Mouse (Mus musculus): ENCODE results near the gene Sirpa.

The Sirpa gene

DNA sequence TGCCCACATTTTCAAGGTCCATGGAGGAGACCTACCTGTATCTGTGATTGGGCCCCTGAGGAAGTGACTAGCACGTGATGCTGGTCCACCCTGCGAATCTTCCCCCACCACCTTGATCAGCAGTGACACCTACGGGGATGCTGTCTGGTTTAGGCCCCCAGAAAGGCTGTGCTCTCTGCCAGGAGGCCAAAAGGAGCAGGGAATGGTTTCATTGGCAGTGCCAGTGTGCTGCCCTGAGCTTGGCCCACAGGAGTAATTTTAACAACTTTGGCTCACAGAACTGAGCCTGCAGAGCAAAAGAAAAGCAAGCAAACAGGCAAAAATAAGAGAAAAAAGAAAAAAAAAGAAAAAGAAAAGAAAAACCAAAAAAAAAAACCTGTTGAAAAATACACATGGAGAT, 13.2 kb downstream of the Sirpa start:
- DNase-seq (ENCODE audit: extremely low read depth, low read depth): no peak

DNA sequence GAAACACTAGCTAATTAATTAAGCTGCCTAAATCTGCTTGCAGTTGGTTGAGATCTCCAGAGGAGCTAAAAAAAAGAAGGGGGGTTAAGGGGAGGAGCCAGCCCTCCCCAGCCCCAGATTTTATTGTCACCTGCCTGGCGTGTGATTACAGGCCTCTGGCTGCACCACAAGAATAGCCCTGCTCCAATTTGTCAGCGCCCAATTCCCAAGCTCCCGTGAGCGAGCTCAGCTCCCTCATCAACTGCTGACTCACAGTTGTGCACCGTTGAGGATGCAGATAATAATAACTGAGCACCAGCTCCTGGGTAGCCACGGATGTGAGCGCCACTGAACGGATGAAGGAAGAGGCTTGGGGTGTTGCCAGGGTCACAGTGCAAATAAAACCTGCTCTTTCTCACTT, 13.6 kb downstream of the Sirpa start:
- DNase-seq (ENCODE audit: extremely low read depth, low read depth): no peak

DNA sequence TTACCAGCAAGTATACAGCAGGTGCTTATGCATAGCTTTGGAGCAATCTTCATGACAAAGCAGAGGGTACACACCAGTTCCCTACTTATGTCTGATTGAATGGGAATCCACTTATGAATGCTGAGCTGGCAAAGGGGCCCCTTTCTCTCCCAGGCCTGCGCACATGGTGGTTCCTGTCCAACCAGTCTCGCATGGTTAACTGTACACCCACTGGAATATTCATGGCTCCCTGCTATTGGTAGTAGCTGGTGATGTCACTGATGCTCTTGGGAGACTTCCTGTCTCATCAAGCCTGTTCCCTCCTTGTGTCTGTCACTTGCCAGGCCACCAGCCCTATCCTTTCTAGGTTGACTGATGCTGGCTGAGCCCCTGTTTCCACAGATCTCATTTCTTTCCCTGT, 14.3 kb downstream of the Sirpa start:
- DNase-seq (ENCODE audit: extremely low read depth, low read depth): no peak

DNA sequence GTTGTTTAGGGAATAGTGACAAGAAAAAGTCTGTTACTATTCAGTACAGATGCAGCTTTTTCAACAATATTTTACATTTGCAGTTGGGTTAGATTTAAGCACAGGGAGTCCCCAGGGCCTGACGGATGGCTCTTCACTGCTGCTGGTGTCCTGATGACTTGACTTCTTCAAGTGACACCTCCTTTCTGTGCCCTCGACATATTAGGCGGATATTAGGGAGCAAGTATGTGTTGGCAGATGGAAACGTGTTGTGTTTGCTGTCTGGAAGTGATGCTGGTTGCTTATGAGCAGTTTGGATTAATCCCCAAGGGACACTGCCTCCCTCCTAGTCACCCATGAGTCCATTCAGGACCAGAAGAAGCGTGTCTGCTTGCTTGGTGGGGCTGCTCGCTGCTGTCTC, 21.3 kb downstream of the Sirpa start:
- DNase-seq (ENCODE audit: extremely low read depth, low read depth): no peak

DNA sequence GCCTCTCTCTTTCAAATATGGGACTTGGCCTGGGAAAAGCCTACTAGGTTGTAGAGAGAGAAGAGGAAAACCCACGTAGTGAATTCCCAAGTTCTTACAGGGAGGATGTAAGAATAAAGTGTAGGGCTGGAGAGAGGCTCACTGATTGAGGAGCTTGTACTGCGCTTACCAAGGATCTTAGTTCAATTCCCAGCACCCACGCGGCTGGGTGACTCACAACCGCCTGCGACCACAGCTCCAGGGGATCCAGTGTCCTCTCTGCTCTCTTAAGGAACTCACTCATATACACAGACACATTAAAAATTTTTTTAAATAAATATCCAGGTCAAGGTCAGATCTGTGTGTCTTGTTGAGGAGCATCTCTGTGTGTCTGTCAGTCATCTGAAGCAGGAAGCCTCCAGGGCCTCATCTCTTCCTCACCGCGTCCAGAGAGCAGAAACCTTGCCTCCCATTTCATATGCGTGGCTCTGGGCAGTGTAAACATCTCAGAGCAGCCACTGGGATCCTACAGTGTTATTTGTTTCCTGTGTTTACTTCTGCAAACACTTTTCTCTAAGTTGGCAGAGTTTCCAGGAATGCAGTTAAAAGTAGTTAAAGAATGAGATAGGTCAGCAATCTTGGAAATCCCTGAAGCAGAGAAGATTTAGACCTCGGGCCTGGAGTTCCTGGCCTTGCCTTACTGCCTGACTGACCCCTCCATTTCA, 22.0 kb downstream of the Sirpa start:
- no peak for DNase-seq (ENCODE audit: extremely low read depth, low read depth)

DNA sequence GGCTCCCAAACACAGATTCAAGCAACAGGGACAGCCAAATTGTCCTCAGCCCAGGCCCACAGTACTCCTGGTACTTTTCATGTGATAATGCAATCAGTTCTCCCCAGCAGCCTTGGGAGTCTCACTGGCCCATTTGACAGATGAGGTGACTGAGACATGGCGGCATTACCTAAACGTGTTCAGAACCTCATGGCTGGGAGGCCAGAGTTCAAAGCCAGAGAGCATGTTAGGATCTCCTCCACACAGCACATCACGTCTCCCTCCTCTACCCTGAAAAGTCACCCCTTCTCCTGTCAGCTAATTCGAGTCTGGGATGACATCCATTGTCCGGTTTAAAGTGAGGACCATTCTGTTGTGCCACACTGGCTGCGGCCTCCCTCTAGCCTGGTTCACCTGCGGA, 27.5 kb downstream of the Sirpa start:
- no peak for DNase-seq (ENCODE audit: extremely low read depth, low read depth)

DNA sequence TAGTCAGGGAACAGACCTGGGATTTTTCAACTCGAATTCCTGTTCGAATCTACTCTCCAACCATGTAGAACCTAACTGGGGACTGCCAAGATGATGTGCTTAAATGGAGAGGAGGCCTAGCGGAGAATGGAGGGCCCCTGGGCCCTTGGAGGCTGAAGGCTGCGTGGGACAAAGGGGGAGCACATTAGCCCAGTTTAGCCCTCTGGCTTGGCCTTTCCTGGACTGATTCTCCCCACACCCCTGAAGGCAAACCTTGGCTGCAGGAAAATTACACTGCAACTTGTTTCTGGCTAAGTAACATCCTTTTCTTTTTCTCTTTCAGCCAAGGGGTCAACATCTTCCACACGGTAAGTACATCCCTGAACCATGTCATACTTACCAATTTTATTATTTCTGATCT, 28.2 kb downstream of the Sirpa start:
- DNase-seq (ENCODE audit: extremely low read depth, low read depth): no peak

DNA sequence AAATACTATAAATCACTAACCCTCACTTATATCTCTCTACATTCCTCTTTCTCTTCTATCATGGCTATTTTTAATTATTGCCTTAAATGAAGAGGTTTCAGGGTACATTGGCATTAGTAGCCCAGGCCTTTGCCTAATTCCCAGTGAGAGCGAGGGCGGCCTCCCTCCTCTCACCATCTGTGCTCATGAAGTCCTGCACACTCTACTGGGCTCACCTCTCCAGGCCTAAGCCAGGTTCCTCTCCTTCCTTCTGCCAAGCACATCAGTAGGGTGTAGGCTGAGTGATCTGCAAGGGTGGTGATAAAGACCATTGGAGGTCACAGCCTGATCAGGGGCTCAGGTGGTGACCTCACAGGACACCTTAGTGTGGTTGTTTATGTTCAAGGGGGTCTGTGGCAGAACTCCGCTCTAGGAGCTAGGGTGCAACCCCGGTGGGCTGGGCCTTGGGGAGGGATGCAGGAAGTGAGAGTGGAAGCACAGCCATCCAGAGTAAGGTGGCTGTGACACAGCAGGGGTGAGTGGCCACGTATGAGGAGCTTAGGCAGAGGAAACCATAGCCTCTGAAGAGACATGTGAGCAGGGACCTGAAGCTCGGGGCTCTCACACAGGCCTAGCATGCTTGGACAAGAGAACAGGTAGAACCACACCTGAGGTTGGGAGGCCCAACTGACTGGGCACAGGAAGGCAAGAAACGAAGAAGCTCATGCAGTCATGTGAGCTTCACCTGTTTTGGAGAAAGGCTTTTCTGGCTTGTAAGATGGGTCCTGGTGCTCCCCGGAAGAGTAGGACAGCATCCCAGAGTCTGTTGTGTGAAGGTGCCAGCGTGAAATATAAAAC, 29.2 kb downstream of the Sirpa start:
- no peak for DNase-seq (ENCODE audit: extremely low read depth, low read depth)

DNA sequence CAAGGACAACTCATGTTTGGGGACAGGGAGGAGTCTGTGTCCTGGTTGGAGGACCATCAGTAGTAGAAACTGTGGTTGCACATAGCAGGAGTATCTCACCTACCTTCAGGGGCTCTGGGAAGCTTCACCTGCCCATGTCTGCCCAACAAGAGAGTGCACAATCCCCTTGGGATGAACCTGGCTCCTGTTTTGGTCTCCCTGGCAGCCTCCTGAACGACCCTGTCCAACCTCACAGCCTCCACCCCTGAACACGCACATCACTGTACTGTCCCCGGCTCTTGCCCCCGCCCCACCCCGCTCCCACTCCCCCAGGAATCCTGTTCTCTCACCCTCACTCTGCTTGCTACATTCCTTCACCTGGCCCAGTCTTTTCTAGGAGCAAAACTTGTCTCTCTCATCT, 30.3 kb downstream of the Sirpa start:
- no peak for DNase-seq (ENCODE audit: extremely low read depth, low read depth)

DNA sequence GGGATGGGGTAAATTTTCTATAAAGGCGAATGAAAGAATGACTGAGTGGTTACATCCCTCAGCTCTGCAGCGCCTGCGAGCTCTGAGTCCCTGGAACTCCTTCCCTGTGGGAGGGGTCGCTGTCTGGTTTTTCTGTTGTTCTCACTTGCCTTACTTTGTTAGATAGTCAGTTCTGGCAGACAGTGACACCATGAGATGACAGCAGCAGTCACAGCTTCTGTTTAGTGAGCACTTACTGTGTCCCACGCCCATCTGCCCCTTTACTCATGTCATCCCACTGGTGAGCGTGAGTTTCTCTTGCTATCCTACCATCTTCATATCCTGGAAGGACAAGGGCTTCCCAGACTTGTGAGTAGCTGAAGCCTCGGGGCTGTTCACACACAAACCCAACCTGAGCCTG, 31.1 kb downstream of the Sirpa start:
- no peak for DNase-seq (ENCODE audit: extremely low read depth, low read depth)

DNA sequence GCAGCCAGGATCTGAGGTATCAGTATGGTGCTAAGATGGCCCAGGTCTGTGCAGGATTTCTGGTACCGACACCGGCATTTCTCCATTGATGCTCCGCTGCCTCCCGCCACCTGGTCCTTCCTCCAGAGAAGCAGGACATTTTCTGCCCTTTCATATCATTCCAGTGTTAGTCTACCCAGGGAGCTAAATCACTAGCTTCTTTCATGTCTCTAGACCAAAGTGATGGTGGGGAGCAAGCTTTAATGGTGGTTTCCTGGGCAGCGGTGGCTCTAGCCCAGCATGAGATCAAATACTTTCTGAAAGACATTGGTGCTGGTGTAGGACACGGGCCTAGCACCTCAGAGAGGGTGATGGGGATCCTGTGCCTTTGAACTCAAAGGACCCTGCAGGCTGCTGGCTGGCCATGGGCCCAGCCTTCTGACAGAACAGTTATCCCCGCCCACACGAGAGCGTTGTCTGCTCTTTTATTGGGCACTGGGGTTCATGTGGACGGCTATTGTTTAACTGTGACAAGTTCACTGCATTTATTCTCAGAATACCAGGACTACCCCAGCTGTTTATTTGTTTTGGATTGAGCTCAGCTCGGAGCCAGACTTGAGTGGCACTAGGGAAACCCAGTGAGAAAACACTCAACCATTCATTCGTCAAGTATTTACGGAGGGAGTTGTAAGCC, 31.7 kb downstream of the Sirpa start:
- no peak for DNase-seq (ENCODE audit: extremely low read depth, low read depth)

DNA sequence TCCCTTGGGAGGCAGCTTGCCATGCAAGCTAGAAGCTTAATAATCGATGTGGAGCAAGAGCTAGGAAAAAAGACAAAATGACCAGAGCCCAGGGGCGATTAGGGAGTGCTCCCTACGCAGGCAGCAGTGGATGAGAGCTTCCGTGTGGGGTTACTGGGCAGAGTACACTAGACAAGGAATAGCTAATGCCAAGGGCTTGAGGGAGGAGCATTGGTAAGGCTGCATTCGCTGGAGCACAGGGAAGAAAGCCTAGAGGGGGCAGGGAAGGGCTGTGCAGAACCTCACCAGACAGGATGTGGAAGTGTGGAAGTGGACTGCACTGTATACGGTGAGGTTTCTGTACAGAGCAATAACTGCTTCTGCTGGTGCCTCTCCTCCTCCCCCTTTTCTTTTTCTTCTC, 32.3 kb downstream of the Sirpa start:
- DNase-seq (ENCODE audit: extremely low read depth, low read depth): no peak

DNA sequence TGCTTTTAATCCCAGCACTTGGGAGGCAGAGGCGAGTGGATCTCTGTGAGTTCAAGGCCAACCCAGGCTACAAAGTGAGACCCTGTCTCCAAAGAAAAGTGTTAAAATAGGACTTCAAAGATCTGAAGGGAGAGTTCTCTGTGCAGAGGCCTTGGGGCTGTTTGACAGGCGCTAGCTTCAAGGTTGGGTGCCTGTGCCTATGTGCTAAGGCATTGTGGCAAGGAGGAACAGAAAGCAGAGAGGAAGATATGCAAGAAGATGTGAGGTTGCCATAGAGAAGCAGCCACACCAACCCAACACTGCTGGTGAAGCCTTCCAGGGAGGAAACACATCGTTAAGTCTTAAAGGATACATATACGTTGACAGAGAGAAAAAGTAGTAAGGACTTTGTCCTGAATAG, 33.2 kb downstream of the Sirpa start:
- DNase-seq (ENCODE audit: extremely low read depth, low read depth): no peak

DNA sequence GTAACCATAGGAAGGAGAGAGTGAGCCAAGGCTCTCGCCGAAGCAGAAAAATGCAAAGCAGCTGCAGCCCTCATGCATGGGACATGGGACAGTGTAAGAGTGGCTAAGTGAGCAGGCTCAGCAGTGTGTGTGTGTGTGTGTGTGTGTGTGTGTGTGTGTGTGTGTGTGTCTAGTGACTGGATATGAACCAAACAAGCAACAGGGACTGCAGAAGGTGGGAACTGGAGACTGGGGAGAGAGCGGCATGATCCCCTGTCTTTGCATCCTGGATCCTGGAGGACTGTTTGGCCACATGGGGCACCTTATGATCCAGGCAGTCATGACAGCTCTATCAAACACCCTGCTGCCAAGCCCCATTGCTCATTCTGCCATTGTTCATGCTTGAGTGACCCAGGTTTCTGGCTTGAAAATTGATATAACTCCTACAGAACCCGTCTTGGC, 34.0 kb downstream of the Sirpa start:
- DNase-seq (ENCODE audit: extremely low read depth, low read depth): no peak

DNA sequence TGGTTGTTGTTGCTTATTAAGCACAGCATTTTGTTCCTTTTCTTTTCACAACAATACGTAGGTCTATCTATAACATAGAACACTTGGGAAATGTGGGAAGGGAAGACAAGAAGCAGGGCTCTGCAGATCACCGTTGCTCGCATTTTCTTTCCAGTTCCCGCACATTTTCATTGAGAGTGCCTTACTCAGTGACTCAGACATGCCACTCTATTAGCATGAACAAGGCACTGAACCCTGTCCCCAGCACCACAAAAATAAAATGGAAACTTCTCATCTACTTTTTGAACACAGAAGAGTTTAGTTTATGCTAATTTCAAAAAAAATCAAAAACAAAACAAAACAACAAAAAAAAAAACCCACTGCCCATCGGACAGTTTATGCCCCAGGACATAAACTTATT, 34.5 kb downstream of the Sirpa start:
- DNase-seq (ENCODE audit: extremely low read depth, low read depth): no peak

DNA sequence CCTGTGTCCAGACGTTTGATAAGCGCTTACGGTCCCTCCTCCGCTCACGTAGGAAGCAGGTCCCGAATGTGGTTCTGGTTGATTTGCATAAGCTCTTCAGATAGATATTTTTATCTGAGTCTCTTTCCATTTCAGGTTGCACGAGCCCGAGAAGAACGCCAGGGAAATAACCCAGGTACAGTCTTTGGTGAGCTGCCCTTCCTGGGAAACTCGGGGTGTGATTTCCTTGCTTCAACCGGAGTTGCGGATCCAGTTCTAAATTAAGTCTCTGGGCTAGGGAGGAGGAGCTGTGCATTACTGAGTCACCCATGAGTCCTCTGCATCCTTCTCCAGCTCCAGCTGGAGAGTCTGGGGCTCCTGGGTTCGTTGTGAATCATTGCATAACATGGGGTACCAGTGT, 35.2 kb downstream of the Sirpa start:
- DNase-seq (ENCODE audit: extremely low read depth, low read depth): no peak

DNA sequence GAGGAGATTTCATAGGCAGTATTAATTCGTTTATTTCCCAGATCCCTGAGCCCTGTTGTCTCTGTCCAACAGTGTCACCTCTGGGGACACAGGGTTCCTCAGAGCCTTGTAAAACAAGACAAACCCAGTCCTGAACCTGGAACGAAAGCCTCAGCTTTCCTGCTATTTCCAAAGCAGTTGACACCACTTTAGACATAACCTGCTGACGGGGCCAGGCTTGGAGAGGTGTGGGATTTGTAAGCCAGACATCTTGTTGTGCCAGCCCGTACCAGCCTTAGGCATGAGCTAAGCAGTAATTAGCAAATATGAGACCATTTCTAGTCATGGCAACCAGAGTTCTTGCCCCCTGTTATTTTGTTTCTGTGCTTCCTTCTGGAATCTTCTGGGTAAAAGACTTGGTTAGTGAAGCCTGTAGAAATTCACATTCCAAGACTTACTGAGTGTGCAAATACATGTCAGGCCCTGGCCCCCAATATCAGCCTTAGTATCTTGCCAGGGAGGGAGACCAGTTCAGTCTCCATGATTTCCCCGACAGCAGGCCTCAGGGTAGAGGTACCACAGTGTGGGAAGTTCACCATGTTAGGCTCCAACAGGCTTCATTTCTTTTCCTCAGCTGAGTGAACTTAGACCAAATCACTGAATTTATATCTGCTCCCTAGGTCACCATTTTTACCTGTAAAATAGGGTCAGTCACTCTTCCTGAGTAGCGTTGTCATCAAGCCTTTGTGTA, 36.0 kb downstream of the Sirpa start:
- DNase-seq (ENCODE audit: extremely low read depth, low read depth): no peak

DNA sequence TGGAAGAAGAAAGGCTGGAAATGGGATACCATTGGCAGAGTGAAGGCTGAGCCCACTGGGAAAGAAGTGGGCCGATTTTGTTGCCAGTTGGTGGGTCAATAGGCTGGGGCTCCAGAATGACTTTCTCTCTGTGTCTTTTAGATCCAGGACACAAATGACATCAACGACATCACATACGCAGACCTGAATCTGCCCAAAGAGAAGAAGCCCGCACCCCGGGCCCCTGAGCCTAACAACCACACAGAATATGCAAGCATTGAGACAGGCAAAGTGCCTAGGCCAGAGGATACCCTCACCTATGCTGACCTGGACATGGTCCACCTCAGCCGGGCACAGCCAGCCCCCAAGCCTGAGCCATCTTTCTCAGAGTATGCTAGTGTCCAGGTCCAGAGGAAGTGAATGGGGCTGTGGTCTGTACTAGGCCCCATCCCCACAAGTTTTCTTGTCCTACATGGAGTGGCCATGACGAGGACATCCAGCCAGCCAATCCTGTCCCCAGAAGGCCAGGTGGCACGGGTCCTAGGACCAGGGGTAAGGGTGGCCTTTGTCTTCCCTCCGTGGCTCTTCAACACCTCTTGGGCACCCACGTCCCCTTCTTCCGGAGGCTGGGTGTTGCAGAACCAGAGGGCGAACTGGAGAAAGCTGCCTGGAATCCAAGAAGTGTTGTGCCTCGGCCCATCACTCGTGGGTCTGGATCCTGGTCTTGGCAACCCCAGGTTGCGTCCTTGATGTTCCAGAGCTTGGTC, 37.3 kb downstream of the Sirpa start:
- DNase-seq (ENCODE audit: extremely low read depth, low read depth): no peak

DNA sequence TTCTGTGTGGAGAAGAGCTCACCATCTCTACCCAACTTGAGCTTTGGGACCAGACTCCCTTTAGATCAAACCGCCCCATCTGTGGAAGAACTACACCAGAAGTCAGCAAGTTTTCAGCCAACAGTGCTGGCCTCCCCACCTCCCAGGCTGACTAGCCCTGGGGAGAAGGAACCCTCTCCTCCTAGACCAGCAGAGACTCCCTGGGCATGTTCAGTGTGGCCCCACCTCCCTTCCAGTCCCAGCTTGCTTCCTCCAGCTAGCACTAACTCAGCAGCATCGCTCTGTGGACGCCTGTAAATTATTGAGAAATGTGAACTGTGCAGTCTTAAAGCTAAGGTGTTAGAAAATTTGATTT, 37.9 kb downstream of the Sirpa start:
- no peak for DNase-seq (ENCODE audit: extremely low read depth, low read depth)

DNA sequence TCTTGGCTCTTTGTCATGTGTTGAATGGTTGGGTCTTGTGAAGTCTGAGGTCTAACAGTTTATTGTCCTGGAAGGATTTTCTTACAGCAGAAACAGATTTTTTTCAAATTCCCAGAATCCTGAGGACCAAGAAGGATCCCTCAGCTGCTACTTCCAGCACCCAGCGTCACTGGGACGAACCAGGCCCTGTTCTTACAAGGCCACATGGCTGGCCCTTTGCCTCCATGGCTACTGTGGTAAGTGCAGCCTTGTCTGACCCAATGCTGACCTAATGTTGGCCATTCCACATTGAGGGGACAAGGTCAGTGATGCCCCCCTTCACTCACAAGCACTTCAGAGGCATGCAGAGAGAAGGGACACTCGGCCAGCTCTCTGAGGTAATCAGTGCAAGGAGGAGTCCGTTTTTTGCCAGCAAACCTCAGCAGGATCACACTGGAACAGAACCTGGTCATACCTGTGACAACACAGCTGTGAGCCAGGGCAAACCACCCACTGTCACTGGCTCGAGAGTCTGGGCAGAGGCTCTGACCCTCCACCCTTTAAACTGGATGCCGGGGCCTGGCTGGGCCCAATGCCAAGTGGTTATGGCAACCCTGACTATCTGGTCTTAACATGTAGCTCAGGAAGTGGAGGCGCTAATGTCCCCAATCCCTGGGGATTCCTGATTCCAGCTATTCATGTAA, 38.5 kb downstream of the Sirpa start:
- no peak for DNase-seq (ENCODE audit: extremely low read depth, low read depth)

DNA sequence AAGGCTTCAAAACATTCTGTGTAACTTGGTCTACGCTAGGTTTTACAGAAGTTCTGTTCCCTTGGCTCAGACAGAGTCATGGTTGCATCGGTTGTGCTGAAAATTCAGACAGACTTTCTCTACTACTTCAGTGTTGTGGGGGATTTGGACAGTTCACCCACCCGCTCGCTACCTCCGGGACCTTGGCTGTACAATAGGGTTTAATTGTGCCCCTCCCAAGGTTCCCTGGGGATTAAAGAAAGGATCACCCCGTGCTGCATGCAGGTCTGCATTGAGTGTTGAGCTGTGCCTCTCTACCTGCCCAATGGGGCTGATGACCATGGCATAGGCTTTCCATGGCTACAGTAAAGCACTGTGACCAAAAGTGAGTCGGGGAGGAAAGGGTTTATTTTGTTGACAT, 39.7 kb downstream of the Sirpa start:
- DNase-seq (ENCODE audit: extremely low read depth, low read depth): no peak

Data from MEL-GATA-1-ER (cell line).